Mouse (Mus musculus): ENCODE measurements around the gene Ston2.

The Ston2 gene

GRCm38 (mm10) chr12:91793266-91793665 lies 5.1 kb upstream of the Ston2 start:
- in situ Hi-C loops (cut with MboI, MseI): loop anchor here in 1 of 2 experiments (25.0 kb wide), 1 partner anchor 381 kb away; no protein-coding TSS in a partner anchor

DNA sequence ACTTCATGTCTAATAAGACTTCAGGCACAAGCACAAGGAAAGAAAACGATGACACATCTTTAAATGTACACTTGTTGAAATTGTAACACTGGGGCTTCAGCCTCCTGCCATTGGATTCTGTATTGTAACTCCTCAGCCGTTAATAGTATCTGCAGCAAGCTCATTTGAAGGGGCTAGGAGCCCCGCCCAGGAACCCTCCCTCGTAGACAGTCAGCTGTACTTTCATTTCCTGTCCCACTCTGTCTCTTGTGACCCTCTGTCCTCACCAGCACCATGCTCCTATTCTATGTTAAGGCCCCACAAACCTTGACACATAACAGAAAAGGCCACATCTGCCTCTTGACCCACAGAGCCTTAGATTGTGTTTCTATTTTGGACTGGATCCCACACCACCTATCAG lies 3.6 kb upstream of the Ston2 start:
- in situ Hi-C loops (cut with MboI, MseI): loop anchor here in 1 of 2 experiments (25.0 kb wide), 1 partner anchor 380 kb away; no protein-coding TSS in a partner anchor

DNA sequence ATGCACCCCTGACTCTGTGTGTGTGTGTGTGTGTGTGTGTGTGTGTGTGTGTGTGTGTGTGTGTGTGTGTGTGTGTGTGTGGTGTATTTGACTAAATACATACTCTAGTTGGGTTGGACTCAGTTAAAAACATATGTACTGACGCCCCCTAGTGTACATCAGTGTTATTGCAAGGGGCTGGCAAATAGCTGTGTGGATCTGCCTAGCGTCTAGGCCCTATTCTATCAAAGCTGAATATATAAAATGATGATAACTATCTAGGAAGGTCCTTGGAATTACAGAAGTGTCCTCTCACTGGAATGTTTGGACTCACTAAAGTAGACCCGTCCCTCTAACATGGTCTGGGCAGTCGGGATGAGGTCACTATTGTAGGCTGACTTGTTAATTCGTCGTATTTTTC lies 1.6 kb upstream of the Ston2 start:
- in situ Hi-C loops (cut with MboI, MseI): loop anchor here (5.0 to 25.0 kb wide), 3 partner anchors 148 to 378 kb away; no protein-coding TSS in a partner anchor

GRCm38 (mm10) chr12:91788446-91788845 lies 259 bp upstream of the Ston2 start:
- in situ Hi-C loops (cut with MboI, MseI): loop anchor here (5.0 to 25.0 kb wide), 3 partner anchors 146 to 376 kb away; no protein-coding TSS in a partner anchor

DNA sequence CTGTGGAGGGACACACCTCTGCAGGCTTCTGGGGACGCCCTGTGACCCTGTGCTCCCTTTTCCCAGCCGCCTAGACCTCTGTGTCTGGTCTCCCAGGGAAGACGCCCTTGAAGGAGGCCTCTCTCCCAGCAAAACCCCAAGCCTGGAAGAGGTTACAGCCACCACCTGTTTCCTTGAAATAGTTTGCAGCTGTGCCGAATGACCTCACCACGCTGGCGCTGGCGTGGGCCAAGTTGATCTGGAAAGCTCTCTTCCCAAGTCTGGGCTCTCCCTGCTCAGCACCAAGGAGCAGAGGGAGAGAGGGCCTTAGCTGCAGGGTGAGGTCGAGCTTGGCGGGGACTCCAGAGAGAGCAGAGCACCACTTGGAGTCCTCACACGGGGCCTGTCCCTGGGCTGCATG lies 1.8 kb downstream of the Ston2 start:
- in situ Hi-C loops (cut with MboI, MseI): loop anchor here (5.0 to 25.0 kb wide), 3 partner anchors 144 to 374 kb away; no protein-coding TSS in a partner anchor

- in situ Hi-C loops (cut with MboI, MseI): loop anchor here in 1 of 2 experiments (25.0 kb wide), 1 partner anchor 369 kb away; no protein-coding TSS in a partner anchor
Observed at GRCm38 (mm10) chr12:91781432-91781831, 6.8 kb downstream of the Ston2 start.

- in situ Hi-C loops (cut with MboI, MseI): loop anchor here in 1 of 2 experiments (25.0 kb wide), 1 partner anchor 368 kb away; no protein-coding TSS in a partner anchor
Observed at GRCm38 (mm10) chr12:91780531-91780930, 7.7 kb downstream of the Ston2 start.

DNA sequence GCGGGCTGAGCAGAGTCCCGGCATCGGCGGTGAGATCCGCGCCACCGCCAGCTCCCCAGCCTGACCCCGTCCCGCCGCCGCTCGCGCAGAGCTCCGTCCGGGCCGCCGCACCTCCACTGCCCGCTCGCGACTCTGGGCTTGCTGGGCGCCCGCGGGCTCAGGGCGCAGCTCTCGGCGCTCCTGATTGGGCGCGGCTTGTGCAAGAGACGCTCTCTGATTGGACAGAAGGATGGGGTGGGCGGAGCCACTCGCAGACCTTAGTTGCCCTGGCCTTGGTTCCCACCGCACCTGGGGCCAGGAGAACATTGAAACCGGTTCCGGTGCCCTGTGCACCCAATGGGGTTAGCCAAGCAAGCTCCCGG lies 9.2 kb downstream of the Ston2 start:
- in situ Hi-C loops (cut with MboI, MseI): loop anchor here in 1 of 2 experiments (25.0 kb wide), 1 partner anchor 367 kb away; no protein-coding TSS in a partner anchor

- in situ Hi-C loops (cut with MboI, MseI): loop anchor here in 1 of 2 experiments (25.0 kb wide), 1 partner anchor 366 kb away; no protein-coding TSS in a partner anchor
Observed at GRCm38 (mm10) chr12:91778211-91779003, 9.8 kb downstream of the Ston2 start.

DNA sequence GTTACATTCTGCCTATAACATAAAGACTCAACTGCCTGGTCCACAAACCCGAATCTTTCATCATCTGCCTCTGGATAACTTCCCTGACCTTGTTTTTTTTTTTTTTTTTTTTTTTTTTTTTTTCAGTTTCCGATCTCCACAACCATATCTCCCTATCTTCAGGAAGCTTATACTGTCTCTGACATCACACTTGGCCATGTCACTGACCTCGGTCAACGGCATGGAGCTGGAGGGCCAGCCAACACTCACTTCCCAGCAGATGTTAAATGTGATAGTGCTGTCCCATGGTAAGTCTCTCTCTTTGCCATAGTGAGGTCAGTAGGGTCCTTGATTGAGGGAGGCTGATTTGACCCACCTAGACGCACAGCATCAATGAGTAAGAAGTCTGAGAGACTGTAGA lies 11.8 kb downstream of the Ston2 start:
- in situ Hi-C loops (cut with MboI, MseI): loop anchor here in 1 of 2 experiments (25.0 kb wide), 1 partner anchor 364 kb away; no protein-coding TSS in a partner anchor

DNA sequence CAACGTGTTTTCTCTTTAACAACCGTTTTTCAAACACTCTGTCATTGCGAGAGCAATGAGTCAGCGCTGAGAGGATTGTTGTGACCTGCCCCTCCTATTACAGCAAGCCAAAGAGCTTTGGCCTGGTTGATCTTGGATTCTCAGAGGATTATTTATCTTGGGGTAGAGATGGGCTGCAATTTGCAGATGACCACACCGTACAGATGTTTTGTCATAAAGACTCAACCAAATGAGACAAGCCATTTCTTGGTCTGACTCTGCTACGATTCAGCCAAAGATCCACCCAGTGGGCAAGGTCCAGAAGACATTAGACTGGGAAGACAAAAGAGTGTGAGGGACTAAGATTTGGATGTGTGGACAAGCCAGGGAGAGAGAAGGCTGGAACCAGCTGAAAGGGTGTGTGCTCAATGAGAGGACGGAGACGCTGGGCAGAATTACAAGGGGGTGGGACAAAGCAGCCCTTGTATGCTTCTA lies 13.3 kb downstream of the Ston2 start:
- in situ Hi-C loops (cut with MboI, MseI): loop anchor here in 1 of 2 experiments (25.0 kb wide), 1 partner anchor 363 kb away; no protein-coding TSS in a partner anchor

DNA sequence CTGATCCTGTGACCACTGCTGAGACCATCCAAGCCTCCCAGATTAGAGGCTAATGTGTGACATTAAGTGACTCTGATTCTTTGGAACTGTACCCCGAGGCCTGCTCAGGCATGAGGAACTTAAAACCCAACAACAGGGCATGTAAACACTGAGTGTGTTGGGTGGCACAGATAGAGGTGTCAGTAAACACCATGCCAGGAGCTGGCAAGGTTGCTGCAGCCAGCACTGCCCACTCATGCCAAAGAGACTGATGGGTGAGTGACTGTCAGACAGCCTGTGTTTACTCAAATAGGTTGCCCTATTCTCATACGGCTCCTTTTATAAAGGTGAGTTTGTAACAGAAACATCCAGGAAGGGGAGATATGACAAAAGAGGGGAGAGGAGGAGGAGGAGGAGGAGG lies 19.3 kb downstream of the Ston2 start:
- in situ Hi-C loops (cut with MboI, MseI): no loop called here

GRCm38 (mm10) chr12:91768176-91768575 lies 20.0 kb downstream of the Ston2 start:
- in situ Hi-C loops (cut with MboI, MseI): no loop called here

DNA sequence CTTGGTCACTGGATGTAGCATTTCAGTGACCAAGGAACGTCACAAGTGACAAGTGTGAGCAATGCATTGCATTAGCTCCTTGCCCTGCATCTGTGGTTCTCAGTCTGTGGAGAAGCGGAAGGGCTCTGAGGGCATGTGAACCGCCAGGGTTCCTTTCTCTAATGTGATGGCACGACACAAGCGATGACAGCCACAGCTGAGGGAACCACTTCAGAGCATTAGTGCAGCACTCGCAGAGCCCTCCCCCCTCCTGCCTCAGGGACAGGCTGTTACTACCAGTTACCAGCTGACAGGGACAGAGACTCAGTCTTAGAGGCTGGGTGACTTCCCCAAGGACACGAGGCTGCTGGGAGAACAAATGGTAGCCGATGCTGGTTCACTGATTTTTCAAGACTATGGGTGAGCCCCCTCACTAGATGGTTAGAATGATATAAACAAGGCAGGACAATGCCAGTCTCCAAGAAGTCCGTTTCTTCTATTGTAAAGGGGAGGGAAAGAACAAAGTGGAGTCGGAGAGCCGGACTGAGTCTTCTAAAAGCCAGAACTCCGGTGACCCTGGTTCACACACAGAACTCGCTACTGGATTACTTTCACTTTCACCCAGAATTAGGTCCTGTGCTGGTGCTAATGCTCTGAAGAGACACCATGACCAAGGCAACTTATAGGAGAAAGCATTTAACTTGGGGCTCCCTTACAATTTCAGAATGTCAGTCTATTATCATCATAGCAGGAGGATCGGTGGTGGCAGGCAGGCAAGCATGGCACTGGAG lies 21.7 kb downstream of the Ston2 start:
- in situ Hi-C loops (cut with MboI, MseI): no loop called here

DNA sequence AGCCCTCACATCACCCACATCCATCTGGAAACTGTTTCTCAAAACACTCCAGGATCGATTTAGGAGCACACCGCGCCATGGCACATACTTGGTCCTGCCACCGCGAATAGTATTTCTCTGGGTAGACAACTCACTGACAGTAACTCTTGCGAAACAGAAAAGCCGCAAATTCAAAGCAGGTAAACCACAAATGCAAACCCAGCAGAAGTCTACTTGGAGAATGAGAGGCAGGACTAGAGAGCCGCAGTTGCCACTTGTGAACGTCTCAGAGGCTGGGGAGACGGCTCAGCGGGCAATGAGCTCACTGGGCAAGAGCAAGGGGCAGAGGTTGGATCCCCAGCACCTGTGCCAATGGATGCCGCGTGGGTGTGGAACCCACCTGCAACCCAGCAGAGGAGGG lies 22.7 kb downstream of the Ston2 start:
- in situ Hi-C loops (cut with MboI, MseI): no loop called here

- in situ Hi-C loops (cut with MboI, MseI): no loop called here
Observed at GRCm38 (mm10) chr12:91765054-91765453, 23.1 kb downstream of the Ston2 start.

- in situ Hi-C loops (cut with MboI, MseI): no loop called here
Observed at GRCm38 (mm10) chr12:91764471-91764870, 23.7 kb downstream of the Ston2 start.

- in situ Hi-C loops (cut with MboI, MseI): no loop called here
Observed at GRCm38 (mm10) chr12:91759836-91760235, 28.4 kb downstream of the Ston2 start.

DNA sequence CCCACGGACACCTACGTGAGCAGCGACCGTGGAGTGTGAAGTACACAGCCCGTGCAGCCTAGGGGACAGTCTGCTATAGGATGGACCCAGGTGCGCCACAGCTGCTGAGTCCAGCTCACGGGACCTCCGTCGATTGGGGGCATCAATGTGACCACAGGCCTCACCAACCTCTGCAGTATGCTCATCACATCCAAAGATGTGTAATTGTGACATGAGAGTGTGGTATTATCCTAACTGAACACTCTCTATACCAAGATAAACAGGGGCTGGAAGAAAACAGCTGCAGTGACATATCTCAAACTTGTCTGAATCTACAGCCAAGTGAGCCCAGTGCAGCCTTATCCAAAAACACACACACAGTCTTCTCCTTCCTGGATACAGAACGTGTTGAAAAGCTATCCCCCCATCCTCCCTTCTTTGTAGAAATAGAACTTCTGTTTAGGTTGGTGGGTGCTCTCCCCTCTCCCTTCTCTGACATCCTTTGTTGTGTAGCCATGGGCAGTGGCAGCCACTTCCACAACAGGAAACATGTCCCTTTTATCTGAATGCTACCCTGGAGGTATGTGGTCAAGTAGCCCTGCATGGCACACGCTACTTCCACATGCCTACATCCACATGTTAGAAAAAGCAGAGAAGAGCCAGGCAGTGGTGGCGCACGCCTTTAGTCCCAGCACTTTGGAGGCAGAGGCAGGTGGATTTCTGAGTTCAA lies 30.2 kb downstream of the Ston2 start:
- in situ Hi-C loops (cut with MboI, MseI): no loop called here

- in situ Hi-C loops (cut with MboI, MseI): no loop called here
Observed at GRCm38 (mm10) chr12:91756562-91757166, 31.5 kb downstream of the Ston2 start.

DNA sequence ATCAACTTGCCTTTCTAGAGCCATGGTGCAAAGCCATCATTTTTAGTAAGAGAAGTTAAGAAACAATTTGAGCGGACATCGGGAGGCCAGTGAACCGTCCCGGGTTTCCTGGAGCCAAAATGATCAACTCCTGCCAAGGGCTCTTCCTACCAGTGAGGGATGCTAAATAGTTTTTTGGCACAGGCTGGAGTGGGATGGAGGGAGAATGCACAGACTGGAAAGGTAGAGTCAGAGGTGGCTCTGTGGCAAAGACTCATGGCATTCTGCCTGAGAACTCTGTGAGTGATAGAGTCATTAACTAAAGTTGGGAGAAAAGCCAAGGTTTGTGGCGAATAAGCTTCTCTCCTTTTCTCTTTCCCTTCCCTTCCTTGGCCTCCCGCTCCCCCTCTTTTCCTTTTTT lies 33.6 kb downstream of the Ston2 start:
- in situ Hi-C loops (cut with MboI, MseI): no loop called here

All from T-helper 17 cell (primary cell).